Mouse (Mus musculus): ENCODE measurements around the gene Mthfr. TPM values are rescaled to one million over a fixed set of nuclear protein-coding genes. Genes with fewer than 3 reads are reported as not detected.

Mthfr gene
- polyA plus RNA-seq, 2 experiments, result 7.0 to 9.2 TPM

- TF ChIP-seq CTCF (IDR thresholded peaks at IDR 0.05; ENCODE audit: low read depth) (no peak), EP300 (IDR thresholded peaks at IDR 0.05; ENCODE audit: low read depth) (no peak)
- Histone ChIP-seq H3K36me3 (replicated peaks; ENCODE audit: control insufficient read depth, insufficient read depth, low read depth) (no peaks in the 10 kb centered on the region), H3K4me3 (ENCODE audit: insufficient read depth in 1 of 2, low read depth in 2 of 2, low read length in 2 of 2) (no peak overlapping the region), H3K27ac (no peak overlapping the region), H3K9ac (replicated peaks) (no peak overlapping the region), H3K4me2 (ENCODE audit: low read depth) (no peak overlapping the region), H3K9me3 (ENCODE audit: control insufficient read depth, low read length) (no peaks in the 10 kb centered on the region), H3K4me1 (replicated peaks; ENCODE audit: control insufficient read depth in 2 of 2, insufficient read depth in 2 of 2, low read length in 1 of 2) (no peaks in the 10 kb centered on the region), H3K27me3 (ENCODE audit: control insufficient read depth, insufficient read depth, low read length) (no peaks in the 10 kb centered on the region)
- no peak for ATAC-seq (ENCODE audit: insufficient read depth)
- WGBS (ENCODE audit: insufficient replicate concordance), result 72% methylated on average over 17 of the region's 17 CpGs
- DNase-seq (ENCODE audit: low read depth in 3 of 3, low spot score in 3 of 3), result no peak
Measured at GRCm38 (mm10) chr4:148001013-148001789, 37.7 kb upstream of the Mthfr start.

DNA sequence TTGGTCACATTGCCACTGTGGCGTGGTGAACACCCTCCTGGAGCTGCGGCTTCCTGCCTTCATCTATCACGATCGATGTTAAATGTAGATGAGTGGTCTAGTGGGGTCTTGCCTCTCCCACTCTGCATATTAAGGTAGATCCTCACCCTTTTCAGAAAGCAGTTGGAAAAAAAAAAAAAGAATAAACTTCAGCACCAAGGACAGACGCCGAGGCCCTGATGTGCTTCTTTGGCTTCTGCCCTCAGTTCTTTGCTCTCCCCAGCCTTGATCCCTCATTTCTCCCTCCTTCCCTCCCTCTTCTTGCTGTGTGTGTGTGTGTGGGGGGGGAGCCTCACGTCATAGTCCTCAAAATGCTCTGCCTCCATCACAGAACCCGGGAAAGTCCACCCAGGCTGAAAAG lies 37.0 kb upstream of the Mthfr start:
- Histone ChIP-seq H3K9me3 (ENCODE audit: control insufficient read depth, low read length) (no peaks in the 10 kb centered on the region), H3K27ac (no peak overlapping the region), H3K27me3 (ENCODE audit: control insufficient read depth, insufficient read depth, low read length) (no peaks in the 10 kb centered on the region), H3K4me3 (ENCODE audit: insufficient read depth in 1 of 2, low read depth in 2 of 2, low read length in 2 of 2) (no peak overlapping the region), H3K9ac (replicated peaks) (no peak overlapping the region), H3K4me2 (ENCODE audit: low read depth) (no peak overlapping the region), H3K4me1 (replicated peaks; ENCODE audit: control insufficient read depth in 2 of 2, insufficient read depth in 2 of 2, low read length in 1 of 2) (no peaks in the 10 kb centered on the region), H3K36me3 (replicated peaks; ENCODE audit: control insufficient read depth, insufficient read depth, low read depth) (no peaks in the 10 kb centered on the region)
- DNase-seq (ENCODE audit: low read depth in 3 of 3, low spot score in 3 of 3), result no peak
- no peak for ATAC-seq (ENCODE audit: insufficient read depth)
- TF ChIP-seq EP300 (IDR thresholded peaks at IDR 0.05; ENCODE audit: low read depth), result no peak
- WGBS (ENCODE audit: insufficient replicate concordance), result 34% methylated on average over 8 of the region's 8 CpGs

GRCm38 (mm10) chr4:148004361-148004760 lies 34.5 kb upstream of the Mthfr start:
- Histone ChIP-seq H3K9ac (replicated peaks) (no peak overlapping the region), H3K4me3 (ENCODE audit: insufficient read depth in 1 of 2, low read depth in 2 of 2, low read length in 2 of 2) (no peak overlapping the region), H3K9me3 (ENCODE audit: control insufficient read depth, low read length) (no peaks in the 10 kb centered on the region), H3K27me3 (ENCODE audit: control insufficient read depth, insufficient read depth, low read length) (no peaks in the 10 kb centered on the region), H3K4me2 (ENCODE audit: low read depth) (no peak overlapping the region), H3K27ac (no peak overlapping the region), H3K36me3 (replicated peaks; ENCODE audit: control insufficient read depth, insufficient read depth, low read depth) (no peaks in the 10 kb centered on the region), H3K4me1 (replicated peaks; ENCODE audit: control insufficient read depth in 2 of 2, insufficient read depth in 2 of 2, low read length in 1 of 2) (no peaks in the 10 kb centered on the region)
- DNase-seq (ENCODE audit: low read depth in 3 of 3, low spot score in 3 of 3) (no peak), ATAC-seq (ENCODE audit: insufficient read depth) (no peak)
- TF ChIP-seq EP300 (IDR thresholded peaks at IDR 0.05; ENCODE audit: low read depth) (no peak), CTCF (IDR thresholded peaks at IDR 0.05; ENCODE audit: low read depth) (no peak)
- 79% methylated on average over 7 of the region's 7 CpGs for WGBS (ENCODE audit: insufficient replicate concordance)

- ATAC-seq (ENCODE audit: insufficient read depth) (no peak), DNase-seq (ENCODE audit: low read depth in 3 of 3, low spot score in 3 of 3) (peak in 1 of 3 experiments; percentile 6)
- WGBS (ENCODE audit: insufficient replicate concordance), result 77% methylated on average over 4 of the region's 4 CpGs
- Histone ChIP-seq H3K27ac (no peak overlapping the region), H3K4me3 (ENCODE audit: insufficient read depth in 1 of 2, low read depth in 2 of 2, low read length in 2 of 2) (no peak overlapping the region), H3K9me3 (ENCODE audit: control insufficient read depth, low read length) (no peaks in the 10 kb centered on the region), H3K27me3 (ENCODE audit: control insufficient read depth, insufficient read depth, low read length) (no peaks in the 10 kb centered on the region), H3K4me1 (replicated peaks; ENCODE audit: control insufficient read depth in 2 of 2, insufficient read depth in 2 of 2, low read length in 1 of 2) (no peaks in the 10 kb centered on the region), H3K9ac (replicated peaks) (no peak overlapping the region), H3K36me3 (replicated peaks; ENCODE audit: control insufficient read depth, insufficient read depth, low read depth) (no peaks in the 10 kb centered on the region), H3K4me2 (ENCODE audit: low read depth) (no peak overlapping the region)
- TF ChIP-seq EP300 (IDR thresholded peaks at IDR 0.05; ENCODE audit: low read depth) (no peak), CTCF (IDR thresholded peaks at IDR 0.05; ENCODE audit: low read depth) (peak; percentile 76)
Measured at GRCm38 (mm10) chr4:148008412-148008811, 30.5 kb upstream of the Mthfr start.

DNA sequence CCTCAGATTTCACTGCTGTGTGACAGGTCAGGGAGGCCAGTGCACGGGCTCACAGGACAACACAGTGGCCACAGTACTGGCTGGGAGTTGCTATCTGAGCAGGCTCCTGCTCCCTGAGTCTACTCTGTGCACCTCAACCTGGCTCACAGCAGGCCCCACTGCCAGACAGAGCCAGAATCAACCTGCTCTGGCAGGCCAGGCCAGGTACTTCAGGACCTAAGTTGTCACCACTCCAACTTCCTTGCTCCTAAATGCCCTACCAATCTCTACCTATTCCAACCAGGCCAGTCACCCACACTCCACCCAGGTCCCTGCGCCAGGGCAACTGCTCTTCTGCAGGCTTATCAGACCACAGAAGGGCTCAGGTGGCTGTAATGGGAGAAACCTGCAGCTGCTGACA lies 29.2 kb upstream of the Mthfr start:
- no peaks in the 10 kb centered on the region for H3K27me3 ChIP-seq (ENCODE audit: control insufficient read depth, insufficient read depth, low read length)
- H3K27ac ChIP-seq, result no peak overlapping the region
- no peak for DNase-seq (ENCODE audit: low read depth in 3 of 3, low spot score in 3 of 3)
- 68% methylated on average over 2 of the region's 2 CpGs for WGBS (ENCODE audit: insufficient replicate concordance)
- no peaks in the 10 kb centered on the region for H3K9me3 ChIP-seq (ENCODE audit: control insufficient read depth, low read length)
- no peaks in the 10 kb centered on the region for H3K36me3 ChIP-seq (replicated peaks; ENCODE audit: control insufficient read depth, insufficient read depth, low read depth)
- no peak for ATAC-seq (ENCODE audit: insufficient read depth)
- H3K4me3 ChIP-seq (ENCODE audit: insufficient read depth in 1 of 2, low read depth in 2 of 2, low read length in 2 of 2), result no peak overlapping the region
- no peak for TF ChIP-seq EP300 (IDR thresholded peaks at IDR 0.05; ENCODE audit: low read depth)
- no peak for TF ChIP-seq CTCF (IDR thresholded peaks at IDR 0.05; ENCODE audit: low read depth)
- H3K4me2 ChIP-seq (ENCODE audit: low read depth), result no peak overlapping the region
- H3K4me1 ChIP-seq (replicated peaks; ENCODE audit: control insufficient read depth in 2 of 2, insufficient read depth in 2 of 2, low read length in 1 of 2), result no peaks in the 10 kb centered on the region
- H3K9ac ChIP-seq (replicated peaks), result no peak overlapping the region

All from liver, embryonic 14.5 days (tissue).